Mouse (Mus musculus): ENCODE results near the gene Myo16. TPM values are rescaled to one million over a fixed set of nuclear protein-coding genes. Genes with fewer than 3 reads are reported as not detected.

Gene Myo16
- polyA plus RNA-seq, 1 experiment from 2014 or later: 0.01 TPM

- no peak for ATAC-seq
- WGBS (ENCODE audit: insufficient replicate concordance): 42% methylated on average over 2 of the region's 2 CpGs
- Histone ChIP-seq H3K27ac (ENCODE audit: low read depth) (no peak overlapping the region), H3K4me2 (ENCODE audit: low read depth, low read length) (no peak overlapping the region), H3K4me3 (ENCODE audit: low read depth, low read length) (no peak overlapping the region), H3K4me1 (ENCODE audit: insufficient read depth) (no peaks in the 10 kb centered on the region), H3K36me3 (replicated peaks; ENCODE audit: insufficient read depth, low read length) (no peaks in the 10 kb centered on the region), H3K9ac (replicated peaks) (no peak overlapping the region), H3K27me3 (ENCODE audit: insufficient read depth, low read length) (no peaks in the 10 kb centered on the region), H3K9me3 (ENCODE audit: low read length) (no peaks in the 10 kb centered on the region)
- no peak for TF ChIP-seq EP300 (IDR thresholded peaks at IDR 0.05; ENCODE audit: low read depth)
- TF ChIP-seq CTCF (IDR thresholded peaks at IDR 0.05; ENCODE audit: low read depth): no peak
- DNase-seq: no peak
Measured at GRCm38 (mm10) chr8:10671862-10672548, 518.3 kb downstream of the Myo16 start.

DNA sequence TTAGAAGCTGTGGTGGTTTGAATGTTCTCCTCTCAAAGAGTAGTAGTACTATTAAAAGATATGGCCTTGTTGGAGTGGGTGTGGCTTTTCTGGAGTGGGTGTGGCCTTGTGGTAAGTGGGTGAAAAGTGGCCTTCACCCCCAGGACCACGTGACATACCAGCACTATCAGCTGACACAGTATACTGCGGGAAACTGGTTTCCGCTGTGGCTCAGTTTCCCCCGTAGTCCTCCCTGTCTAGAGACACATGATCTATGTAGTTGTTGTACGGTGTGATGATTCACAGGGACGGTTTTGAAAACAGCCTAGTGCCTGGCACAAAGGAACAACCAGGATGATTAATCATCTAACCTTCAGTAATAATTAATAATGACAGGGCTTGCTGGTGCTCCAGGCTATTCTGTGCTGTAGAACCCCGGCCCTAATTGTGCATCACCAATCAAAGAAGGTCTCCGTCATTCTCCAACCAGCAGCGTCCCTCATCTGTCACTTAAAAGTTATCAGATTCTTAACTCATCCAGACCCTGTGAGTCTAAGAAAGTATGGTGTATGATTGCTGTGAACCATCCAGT, 524.2 kb downstream of the Myo16 start:
- no peak overlapping the region for H3K9ac ChIP-seq (replicated peaks)
- 79% methylated on average over 9 of the region's 9 CpGs for WGBS (ENCODE audit: insufficient replicate concordance)

GRCm38 (mm10) chr8:10681926-10682325, 528.2 kb downstream of the Myo16 start:
- no peak overlapping the region for H3K4me3 ChIP-seq (ENCODE audit: low read depth, low read length)
- no peaks in the 10 kb centered on the region for H3K27me3 ChIP-seq (ENCODE audit: insufficient read depth, low read length)
- no peak for DNase-seq
- H3K9me3 ChIP-seq (ENCODE audit: low read length): no peaks in the 10 kb centered on the region
- TF ChIP-seq CTCF (IDR thresholded peaks at IDR 0.05; ENCODE audit: low read depth): no peak
- no peak for TF ChIP-seq EP300 (IDR thresholded peaks at IDR 0.05; ENCODE audit: low read depth)
- no peak for ATAC-seq
- H3K36me3 ChIP-seq (replicated peaks; ENCODE audit: insufficient read depth, low read length): no peaks in the 10 kb centered on the region
- H3K4me1 ChIP-seq (ENCODE audit: insufficient read depth): no peaks in the 10 kb centered on the region
- H3K27ac ChIP-seq (ENCODE audit: low read depth): no peak overlapping the region
- H3K4me2 ChIP-seq (ENCODE audit: low read depth, low read length): no peak overlapping the region
- WGBS (ENCODE audit: insufficient replicate concordance): 72% methylated on average over 7 of the region's 7 CpGs
- H3K9ac ChIP-seq (replicated peaks): no peak overlapping the region

More for the DNA sequence above, 524.2 kb downstream of the Myo16 start:
- no peaks in the 10 kb centered on the region for H3K36me3 ChIP-seq (replicated peaks; ENCODE audit: insufficient read depth, low read length)
- TF ChIP-seq CTCF (IDR thresholded peaks at IDR 0.05; ENCODE audit: low read depth) (no peak), EP300 (IDR thresholded peaks at IDR 0.05; ENCODE audit: low read depth) (no peak)
- DNase-seq: no peak
- no peak for ATAC-seq
- H3K9me3 ChIP-seq (ENCODE audit: low read length): no peaks in the 10 kb centered on the region
- H3K27me3 ChIP-seq (ENCODE audit: insufficient read depth, low read length): no peaks in the 10 kb centered on the region
- H3K4me2 ChIP-seq (ENCODE audit: low read depth, low read length): no peak overlapping the region
- H3K27ac ChIP-seq (ENCODE audit: low read depth): no peak overlapping the region
- no peak overlapping the region for H3K4me3 ChIP-seq (ENCODE audit: low read depth, low read length)
- H3K4me1 ChIP-seq (ENCODE audit: insufficient read depth): no peaks in the 10 kb centered on the region

- Histone ChIP-seq H3K27me3 (ENCODE audit: insufficient read depth, low read length) (no peaks in the 10 kb centered on the region), H3K4me1 (ENCODE audit: insufficient read depth) (no peaks in the 10 kb centered on the region), H3K9ac (replicated peaks) (no peak overlapping the region), H3K9me3 (ENCODE audit: low read length) (no peaks in the 10 kb centered on the region), H3K4me2 (ENCODE audit: low read depth, low read length) (no peak overlapping the region), H3K36me3 (replicated peaks; ENCODE audit: insufficient read depth, low read length) (no peaks in the 10 kb centered on the region), H3K4me3 (ENCODE audit: low read depth, low read length) (no peak overlapping the region), H3K27ac (ENCODE audit: low read depth) (no peak overlapping the region)
- DNase-seq: no peak
- 34% methylated on average over 8 of the region's 8 CpGs for WGBS (ENCODE audit: insufficient replicate concordance)
- ATAC-seq: peak; percentile 23; the same call in 1 of the 2 replicates
- TF ChIP-seq EP300 (IDR thresholded peaks at IDR 0.05; ENCODE audit: low read depth) (no peak), CTCF (IDR thresholded peaks at IDR 0.05; ENCODE audit: low read depth) (no peak)
Measured at GRCm38 (mm10) chr8:10683088-10683487, 529.4 kb downstream of the Myo16 start.

Other genes starting within 250 kb of the Myo16 start
- 1.2 and 1.3 TPM in 2 replicates for gene Lig4, start 176.2 kb upstream of the Myo16 start, polyA plus RNA-seq (2015; fragmentation: Nextera tagmentation; extraction: Ambion mirVana)
- 5.2 and 5.6 TPM in 2 replicates for gene Abhd13, start 176.2 kb upstream of the Myo16 start, polyA plus RNA-seq (2015; fragmentation: Nextera tagmentation; extraction: Ambion mirVana)
- 0.58 and 0.69 TPM in 2 replicates for gene Tnfsf13b, start 147.4 kb upstream of the Myo16 start, polyA plus RNA-seq (2015; fragmentation: Nextera tagmentation; extraction: Ambion mirVana)